Mouse (Mus musculus) liver, embryonic 15.5 days (tissue): ENCODE measurements around the gene Vdac1. TPM values are rescaled to one million over a fixed set of nuclear protein-coding genes. Genes with fewer than 3 reads are reported as not detected.

Source experiments
- ATAC-seq: fragments of 200-750 bp; cut with Nextera tagmentation; 2 replicates; pipeline ENCODE4 v1.8.0; 2017; ENCODE audit warnings: moderate number of reproducible peaks, mild to moderate bottlenecking, moderate library complexity; ENCODE audit not compliant: insufficient read depth
- H3K27ac ChIP-seq: fragments of 300-500 bp; sonication (generic); replicated peaks from 2 replicates; pipeline ENCODE4 v1.5.1; 2015; ENCODE audit warnings: mild to moderate bottlenecking, inconsistent platforms
- H3K27me3 ChIP-seq: fragments of 300-500 bp; sonication (generic); 2 replicates; pipeline ENCODE4 v1.6.1; 2015; ENCODE audit warnings: mild to moderate bottlenecking, inconsistent platforms
- H3K36me3 ChIP-seq: fragments of 300-500 bp; sonication (generic); replicated peaks from 2 replicates; pipeline ENCODE4 v1.6.1; 2015; ENCODE audit warnings: moderate library complexity, mild to moderate bottlenecking, inconsistent platforms
- H3K4me1 ChIP-seq: fragments of 300-500 bp; sonication (generic); replicated peaks from 2 replicates; pipeline ENCODE4 v1.6.1; 2015; ENCODE audit warnings: inconsistent platforms
- H3K4me2 ChIP-seq: fragments of 300-500 bp; sonication (generic); 2 replicates; pipeline ENCODE4 v1.6.1; 2015; ENCODE audit warnings: moderate library complexity, mild to moderate bottlenecking, inconsistent platforms
- H3K4me3 ChIP-seq: fragments of 300-500 bp; sonication (generic); replicated peaks from 2 replicates; pipeline ENCODE4 v1.5.1; 2015; ENCODE audit warnings: mild to moderate bottlenecking, inconsistent platforms
- H3K9ac ChIP-seq: fragments of 300-500 bp; sonication (generic); 2 replicates; pipeline ENCODE4 v1.6.1; 2015; ENCODE audit warnings: moderate library complexity, mild to moderate bottlenecking, inconsistent platforms
- H3K9me3 ChIP-seq: fragments of 300-500 bp; sonication (generic); replicated peaks from 2 replicates; pipeline ENCODE4 v1.6.1; 2016; ENCODE audit warnings: inconsistent platforms
- WGBS: fragments of 180-500 bp; shearing (Covaris S2); methylation state at CpG from one replicate; pipeline ENCODE4 v1.1.7; 2015; ENCODE audit warnings: mixed read lengths; ENCODE audit not compliant: insufficient replicate concordance; 5-methylcytosine and 5-hydroxymethylcytosine counted together
- polyA plus RNA-seq: library from polyadenylated mRNA; unstranded; fragments of >200 nt; fragmentation: Nextera tagmentation; extraction: Ambion mirVana; gene quantifications from 2 replicates; pipeline ENCODE4 v1.2.1, GENCODE M21; 2015

The Vdac1 gene
- 119 TPM in 2 replicates for polyA plus RNA-seq

DNA sequence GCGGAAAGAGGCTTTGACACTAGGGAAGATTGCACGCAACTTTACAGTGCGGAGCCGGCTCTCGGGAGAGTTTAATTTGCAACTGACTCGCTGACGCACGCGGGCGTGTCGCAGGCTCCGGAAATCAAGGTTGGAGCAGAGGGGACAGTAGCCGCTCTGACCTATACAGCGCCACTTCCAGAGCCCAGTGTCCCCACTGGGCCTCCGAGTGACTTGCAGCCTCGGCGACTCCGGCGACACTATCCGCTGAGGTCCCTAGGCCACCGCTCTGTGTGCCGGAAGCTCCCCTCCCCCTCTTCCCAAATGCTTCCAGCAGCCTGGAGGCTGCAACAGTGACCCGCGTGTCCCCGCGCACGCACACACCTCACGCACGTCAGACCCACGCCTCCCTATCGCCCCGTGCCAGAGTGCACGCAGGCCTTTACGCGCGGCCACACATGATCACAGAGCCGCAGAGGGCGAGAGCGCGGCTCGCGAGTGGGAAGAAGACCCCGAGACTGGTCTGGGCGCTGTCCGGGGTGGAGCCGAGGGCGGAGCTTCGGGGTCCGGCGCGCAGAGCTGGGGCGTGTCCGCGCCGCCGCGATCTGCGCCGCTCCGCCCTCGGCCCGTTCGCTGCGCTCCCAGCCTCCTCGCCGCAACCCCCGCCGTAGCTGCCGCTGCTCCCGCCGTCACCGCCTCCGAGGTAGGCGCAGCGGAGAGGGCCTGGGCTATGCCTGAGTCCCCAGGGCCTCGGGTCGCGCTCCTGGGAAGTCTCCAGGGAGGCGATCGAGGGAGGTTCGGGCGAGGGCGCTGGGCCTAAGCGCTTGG is at the start of gene Vdac1:
Vdac1 (plus strand) TSS at position 390 of the 807 bp plus-strand sequence.
- Histone ChIP-seq H3K4me3 (peak within 1 kb of the TSS; percentile 86), H3K4me2 (peak within 1 kb of the TSS; percentile 96)
- under 1% methylated on average over 84 of the region's 84 CpGs for WGBS

DNA sequence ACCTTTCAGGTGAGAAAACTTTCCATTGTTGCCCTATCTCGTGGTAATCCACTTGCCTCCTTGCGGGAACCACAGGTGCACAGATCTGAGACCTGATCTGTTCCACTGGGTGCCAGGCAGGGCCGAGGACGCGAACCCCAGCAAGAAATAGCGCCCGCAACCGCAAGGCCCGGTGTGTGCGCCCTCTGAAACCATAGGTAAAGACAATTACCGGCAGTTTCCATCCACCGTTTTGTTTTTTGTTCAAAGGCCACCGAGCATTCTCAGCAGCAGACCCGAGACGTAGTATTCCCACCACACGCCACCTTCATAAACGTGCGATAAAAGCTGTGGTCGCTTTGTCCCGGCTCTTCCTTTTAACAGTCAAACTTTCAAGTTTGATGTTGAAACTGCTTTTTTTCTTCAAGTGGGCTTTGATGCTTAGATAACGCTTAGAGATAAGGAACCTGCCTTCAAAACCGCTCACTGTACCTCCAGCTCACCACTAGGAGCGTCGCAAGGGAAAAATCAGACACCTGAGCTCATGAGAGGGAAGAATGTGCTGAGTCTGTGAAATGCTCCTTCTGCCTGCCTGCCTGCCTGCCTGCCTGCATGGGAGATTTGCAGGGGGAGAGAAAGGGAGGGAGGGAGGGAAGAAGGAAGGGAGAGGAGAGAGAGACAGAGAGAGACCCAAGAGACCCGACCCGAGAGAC is 46.4 kb upstream of the Vdac1 start:
- peak overlapping the region; percentile 27 for H3K4me2 ChIP-seq
- H3K36me3 ChIP-seq: no peaks in the 10 kb centered on the region
- no peak overlapping the region for H3K4me3 ChIP-seq
- WGBS: 12% methylated on average over 26 of the region's 26 CpGs
- no peak overlapping the region for H3K9ac ChIP-seq
- no peaks in the 10 kb centered on the region for H3K4me1 ChIP-seq
- ATAC-seq: no peak
- H3K27me3 ChIP-seq: peaks cover 29% of the 10 kb centered on the region
- no peak overlapping the region for H3K27ac ChIP-seq
- H3K9me3 ChIP-seq: no peaks in the 10 kb centered on the region

More for the DNA sequence above, at the start of gene Vdac1:
- Histone ChIP-seq H3K27ac (peak within 1 kb of the TSS; percentile 91), H3K36me3 (no peaks in the 10 kb centered on the region), H3K9ac (peak within 1 kb of the TSS; percentile 94), H3K9me3 (no peaks in the 10 kb centered on the region), H3K4me1 (peaks cover 63% of the 10 kb centered on the region), H3K27me3 (no peaks in the 10 kb centered on the region)
- peak; percentile 87 for ATAC-seq

DNA sequence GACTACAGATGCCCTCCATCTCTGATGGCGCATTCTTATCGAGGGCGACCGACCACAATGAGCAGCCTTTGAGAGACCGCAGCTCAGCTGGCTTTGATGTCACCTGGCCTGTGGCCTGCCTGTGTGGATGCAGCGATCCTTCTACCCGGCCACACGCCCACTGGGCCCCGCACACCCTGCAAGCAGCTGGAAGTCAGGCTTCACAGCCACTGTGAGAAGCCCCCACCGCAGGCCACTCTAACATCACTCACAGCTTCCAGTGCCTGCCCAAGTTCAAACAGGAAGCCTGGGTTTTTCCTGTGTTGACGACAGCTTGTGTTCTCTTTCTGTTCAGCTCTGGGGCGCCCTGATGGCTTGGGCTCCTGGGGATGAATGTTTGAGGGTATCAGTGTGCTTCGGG is 42.2 kb upstream of the Vdac1 start:
- no peak overlapping the region for H3K27ac ChIP-seq
- H3K4me2 ChIP-seq: no peak overlapping the region
- H3K36me3 ChIP-seq: no peaks in the 10 kb centered on the region
- H3K4me3 ChIP-seq: no peak overlapping the region
- no peak overlapping the region for H3K9ac ChIP-seq
- ATAC-seq: no peak
- H3K27me3 ChIP-seq: peaks cover 25% of the 10 kb centered on the region
- WGBS: 11% methylated on average over 13 of the region's 13 CpGs
- H3K9me3 ChIP-seq: no peaks in the 10 kb centered on the region
- H3K4me1 ChIP-seq: no peaks in the 10 kb centered on the region

DNA sequence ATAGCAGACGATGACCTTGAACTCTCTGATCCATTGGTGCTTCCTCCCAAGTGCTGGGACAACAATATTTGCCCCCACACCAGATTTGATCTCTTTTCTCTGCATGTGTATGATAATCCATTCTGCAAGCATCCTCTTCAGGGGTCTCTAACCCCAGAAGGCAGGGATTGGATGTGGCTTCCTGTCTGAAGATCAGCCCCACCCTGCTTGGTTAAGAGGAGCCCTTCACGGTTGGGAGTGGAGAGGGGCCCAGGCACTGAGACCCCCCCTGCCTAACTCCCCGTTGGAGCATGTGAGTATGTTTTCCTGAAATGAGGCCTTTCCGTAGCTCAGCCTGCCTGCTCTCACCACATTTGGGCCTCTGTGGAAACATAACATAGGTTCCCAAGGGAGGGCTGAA is 41.0 kb upstream of the Vdac1 start:
- H3K4me2 ChIP-seq: no peak overlapping the region
- ATAC-seq: no peak
- no peaks in the 10 kb centered on the region for H3K36me3 ChIP-seq
- 37% methylated on average over 4 of the region's 4 CpGs for WGBS
- H3K9ac ChIP-seq: no peak overlapping the region
- peaks cover 13% of the 10 kb centered on the region for H3K27me3 ChIP-seq
- H3K4me3 ChIP-seq: no peak overlapping the region
- no peaks in the 10 kb centered on the region for H3K9me3 ChIP-seq
- H3K27ac ChIP-seq: no peak overlapping the region
- H3K4me1 ChIP-seq: no peaks in the 10 kb centered on the region

DNA sequence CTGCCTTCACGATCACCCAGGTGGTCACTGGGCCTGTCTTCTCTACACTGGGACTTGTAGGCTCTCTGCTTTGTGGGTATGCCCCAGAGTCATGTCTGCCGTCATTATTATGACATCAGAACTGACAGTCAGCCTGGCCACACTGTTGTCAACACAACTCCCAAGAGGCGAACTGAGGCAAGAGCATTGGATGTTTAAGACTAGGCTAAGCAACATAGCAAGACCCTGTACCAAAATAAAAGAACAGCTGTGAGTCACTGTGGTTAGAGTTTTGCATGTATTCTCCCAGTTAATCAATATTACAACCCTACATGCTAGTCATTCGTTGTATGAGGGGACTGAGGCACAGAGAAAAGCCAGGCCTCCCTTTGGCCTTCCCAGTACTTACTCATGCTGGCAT is 40.1 kb upstream of the Vdac1 start:
- Histone ChIP-seq H3K4me3 (no peak overlapping the region), H3K9me3 (no peaks in the 10 kb centered on the region), H3K4me1 (no peaks in the 10 kb centered on the region), H3K36me3 (no peaks in the 10 kb centered on the region), H3K27me3 (peaks cover 4% of the 10 kb centered on the region; the same call in 1 of the 2 replicates), H3K27ac (no peak overlapping the region), H3K9ac (no peak overlapping the region), H3K4me2 (no peak overlapping the region)
- WGBS: 49% methylated on average over 4 of the region's 4 CpGs
- no peak for ATAC-seq

GRCm38 (mm10) chr11:52321540-52321939 is 39.1 kb upstream of the Vdac1 start:
- no peak overlapping the region for H3K9ac ChIP-seq
- H3K4me2 ChIP-seq: no peak overlapping the region
- ATAC-seq: no peak
- H3K4me1 ChIP-seq: no peaks in the 10 kb centered on the region
- H3K4me3 ChIP-seq: no peak overlapping the region
- no peaks in the 10 kb centered on the region for H3K9me3 ChIP-seq
- 41% methylated on average over 3 of the region's 3 CpGs for WGBS
- H3K27me3 ChIP-seq: no peaks in the 10 kb centered on the region
- no peak overlapping the region for H3K27ac ChIP-seq
- no peaks in the 10 kb centered on the region for H3K36me3 ChIP-seq

DNA sequence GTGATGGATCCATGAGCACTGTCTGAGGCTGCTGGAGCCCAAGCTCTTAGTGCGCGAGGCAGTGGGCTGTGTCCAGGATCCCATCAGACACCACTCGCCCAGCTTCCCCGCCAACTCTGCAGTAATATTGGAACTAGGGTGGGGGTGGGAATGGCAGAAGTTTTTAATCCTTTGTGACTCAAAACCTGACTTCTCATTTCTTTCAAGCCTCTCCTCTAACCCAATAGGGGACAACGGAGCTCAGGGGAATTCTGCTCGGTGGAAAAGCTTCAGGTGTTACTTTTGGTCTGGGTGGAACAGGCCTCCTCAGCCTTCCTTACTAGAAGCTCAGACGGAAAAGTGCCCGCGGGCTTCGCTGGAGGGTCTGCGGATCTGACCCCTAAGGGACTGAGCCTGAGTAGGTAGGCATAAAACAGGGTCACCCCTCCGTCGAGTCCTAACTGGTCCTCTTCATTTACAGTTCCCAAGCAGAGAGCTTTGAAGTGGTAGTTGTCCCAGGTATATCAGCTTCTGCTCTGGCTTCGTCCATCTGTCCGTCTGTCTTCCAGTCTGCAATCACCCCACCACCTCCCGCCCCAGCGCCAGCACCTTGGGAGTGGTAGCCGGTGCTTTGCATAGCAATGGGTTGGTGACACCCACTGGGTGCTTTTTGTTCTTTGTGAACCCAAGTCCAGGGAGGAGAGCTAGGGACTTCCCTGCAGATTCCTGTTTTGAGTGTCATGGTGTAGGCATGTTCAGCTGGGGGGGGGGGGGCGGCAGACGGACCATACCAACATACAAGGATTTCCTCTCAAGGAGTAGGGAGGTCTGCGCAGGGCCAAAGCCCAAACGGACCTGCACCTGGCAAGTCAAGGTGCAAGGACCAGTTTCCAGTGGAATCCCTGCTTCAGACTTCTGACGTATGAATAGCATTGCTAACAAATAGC is 36.0 kb upstream of the Vdac1 start:
- 67% methylated on average over 23 of the region's 23 CpGs for WGBS
- Histone ChIP-seq H3K4me1 (no peaks in the 10 kb centered on the region), H3K36me3 (no peaks in the 10 kb centered on the region), H3K27ac (no peak overlapping the region), H3K4me2 (no peak overlapping the region), H3K9me3 (no peaks in the 10 kb centered on the region), H3K4me3 (no peak overlapping the region), H3K27me3 (no peaks in the 10 kb centered on the region), H3K9ac (no peak overlapping the region)
- ATAC-seq: no peak

GRCm38 (mm10) chr11:52327313-52327712 is 33.3 kb upstream of the Vdac1 start:
- Histone ChIP-seq H3K9me3 (no peaks in the 10 kb centered on the region), H3K36me3 (no peaks in the 10 kb centered on the region), H3K4me3 (no peak overlapping the region), H3K27me3 (no peaks in the 10 kb centered on the region), H3K9ac (no peak overlapping the region), H3K4me2 (no peak overlapping the region), H3K27ac (no peak overlapping the region), H3K4me1 (no peaks in the 10 kb centered on the region)
- 36% methylated on average over 3 of the region's 3 CpGs for WGBS
- ATAC-seq: no peak

DNA sequence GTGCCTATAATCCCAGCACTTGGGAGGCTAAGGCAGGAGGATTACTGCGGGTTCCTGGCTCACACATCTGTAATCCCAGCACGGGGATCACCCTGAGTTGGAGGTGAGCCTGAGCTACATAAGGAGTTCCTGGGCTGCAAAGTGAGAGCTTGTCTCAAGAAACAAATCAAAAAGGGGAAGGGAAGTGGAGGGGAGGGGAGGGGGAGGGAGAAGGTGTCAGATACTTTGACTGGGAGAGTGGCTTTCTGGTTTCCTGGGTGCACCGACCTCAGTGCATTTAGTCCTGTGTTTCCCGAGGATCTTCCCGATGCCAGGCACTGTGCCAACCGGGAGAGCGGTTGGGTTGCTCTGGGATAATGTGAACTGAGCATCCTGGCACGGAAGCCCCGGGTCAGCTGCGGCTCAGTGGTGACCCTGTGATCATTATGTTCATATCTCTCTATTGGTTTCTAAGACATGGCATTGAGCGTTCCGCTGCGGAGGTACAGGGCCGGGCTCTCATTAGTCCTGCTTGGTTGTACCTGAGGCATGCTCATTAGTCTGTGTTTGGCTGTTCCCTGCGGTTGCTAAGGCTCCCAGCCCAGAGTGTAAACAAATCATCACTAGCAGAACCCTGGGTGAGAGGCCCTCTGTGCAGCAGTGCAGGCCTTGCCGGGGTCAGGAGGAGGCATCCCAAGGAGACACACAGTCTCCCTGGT is 28.1 kb upstream of the Vdac1 start:
- Histone ChIP-seq H3K27me3 (no peaks in the 10 kb centered on the region), H3K27ac (no peak overlapping the region), H3K9ac (no peak overlapping the region), H3K4me2 (no peak overlapping the region), H3K4me1 (no peaks in the 10 kb centered on the region), H3K9me3 (no peaks in the 10 kb centered on the region), H3K36me3 (no peaks in the 10 kb centered on the region), H3K4me3 (no peak overlapping the region)
- no peak for ATAC-seq
- WGBS: 52% methylated on average over 16 of the region's 16 CpGs

DNA sequence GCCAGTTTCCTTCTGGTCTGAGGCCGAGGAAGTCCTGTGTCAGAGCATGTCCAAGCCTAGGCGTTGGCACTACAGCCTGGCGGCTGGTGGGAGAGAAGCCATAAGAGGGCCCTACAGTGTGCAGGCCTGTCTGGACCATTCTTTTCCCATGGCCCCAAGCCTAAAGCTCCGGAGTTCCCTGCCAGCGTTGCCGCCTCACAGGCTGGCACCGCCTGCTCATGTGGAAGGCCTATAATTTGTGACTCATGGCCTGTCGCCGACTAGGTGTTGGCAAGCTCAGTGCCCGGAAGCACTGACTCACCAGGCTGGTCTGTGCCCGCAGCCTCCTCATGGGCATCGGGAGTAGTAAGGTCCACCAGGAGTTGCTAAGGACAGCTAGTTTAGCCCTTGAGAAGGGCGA is 27.0 kb upstream of the Vdac1 start:
- no peak overlapping the region for H3K9ac ChIP-seq
- no peak overlapping the region for H3K4me2 ChIP-seq
- no peak for ATAC-seq
- H3K9me3 ChIP-seq: no peaks in the 10 kb centered on the region
- no peaks in the 10 kb centered on the region for H3K27me3 ChIP-seq
- H3K4me3 ChIP-seq: no peak overlapping the region
- 81% methylated on average over 13 of the region's 13 CpGs for WGBS
- H3K4me1 ChIP-seq: no peaks in the 10 kb centered on the region
- no peak overlapping the region for H3K27ac ChIP-seq
- H3K36me3 ChIP-seq: no peaks in the 10 kb centered on the region
